Mouse (Mus musculus): ENCODE measurements around the gene Dync2h1. TPM values are rescaled to one million over a fixed set of nuclear protein-coding genes. Genes with fewer than 3 reads are reported as not detected.
A peak's percentile ranks its signal among the peaks of the same experiment; 100 is the strongest.

Gene Dync2h1
- total and polyA plus RNA-seq, 2 experiments from 2014 or later = 13.0 to 14.5 TPM

- Histone ChIP-seq H3K4me3 (ENCODE audit: low read length) (no peak overlapping the region), H3K4me1 (ENCODE audit: insufficient read depth, low read length) (no peaks in the 10 kb centered on the region), H3K36me3 (ENCODE audit: insufficient read depth, low read length) (peaks cover 10% of the 10 kb centered on the region; the same call in 1 of the 2 replicates), H3K9me3 (ENCODE audit: low read length) (no peaks in the 10 kb centered on the region), H3K4me2 (ENCODE audit: low read depth, low read length) (no peak overlapping the region), H3K27ac (no peak overlapping the region), H3K27me3 (ENCODE audit: insufficient read depth, low read length) (no peaks in the 10 kb centered on the region), H3K9ac (replicated peaks; ENCODE audit: low read length) (no peak overlapping the region)
- no peak for ATAC-seq
- 94% methylated on average over 5 of the region's 5 CpGs for WGBS
- no peak for TF ChIP-seq CTCF (IDR thresholded peaks at IDR 0.05; ENCODE audit: low read depth)
- no peak for DNase-seq (ENCODE audit: low spot score)
Measured at GRCm38 (mm10) chr9:7042635-7043273, 141.5 kb downstream of the Dync2h1 start.

DNA sequence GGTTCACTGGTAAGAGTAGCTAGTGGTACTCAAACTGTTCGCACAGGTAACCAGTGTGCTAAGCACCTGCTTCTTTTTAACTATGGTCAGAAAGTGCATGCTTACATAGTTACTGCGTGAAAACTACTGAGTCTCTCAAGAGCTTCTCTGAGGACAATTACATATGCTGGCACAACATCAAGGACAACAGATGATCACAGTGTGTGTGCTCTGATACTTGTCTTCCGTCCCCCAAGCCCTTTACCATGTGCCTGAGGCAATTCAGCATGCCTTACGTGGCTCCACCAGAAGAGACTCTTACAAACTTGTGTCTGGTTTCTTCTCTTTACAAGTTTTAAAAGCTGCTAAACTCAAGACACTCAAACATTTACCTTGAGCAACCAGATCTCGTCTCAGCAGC lies 143.0 kb downstream of the Dync2h1 start:
- TF ChIP-seq CTCF (IDR thresholded peaks at IDR 0.05; ENCODE audit: low read depth) = no peak
- DNase-seq (ENCODE audit: low spot score) = peak; percentile 39

GRCm38 (mm10) chr9:7032553-7032952 lies 151.7 kb downstream of the Dync2h1 start:
- no peak for TF ChIP-seq CTCF (IDR thresholded peaks at IDR 0.05; ENCODE audit: low read depth)
- 97% methylated on average over 2 of the region's 2 CpGs for WGBS
- Histone ChIP-seq H3K4me3 (ENCODE audit: low read length) (no peak overlapping the region), H3K9me3 (ENCODE audit: low read length) (no peaks in the 10 kb centered on the region), H3K27ac (no peak overlapping the region), H3K27me3 (ENCODE audit: insufficient read depth, low read length) (no peaks in the 10 kb centered on the region), H3K36me3 (ENCODE audit: insufficient read depth, low read length) (peaks cover 4% of the 10 kb centered on the region; the same call in 1 of the 2 replicates), H3K4me2 (ENCODE audit: low read depth, low read length) (no peak overlapping the region), H3K4me1 (ENCODE audit: insufficient read depth, low read length) (no peaks in the 10 kb centered on the region), H3K9ac (replicated peaks; ENCODE audit: low read length) (no peak overlapping the region)
- no peak for ATAC-seq
- no peak for DNase-seq (ENCODE audit: low spot score)

More for the DNA sequence above, 143.0 kb downstream of the Dync2h1 start:
- no peak overlapping the region for H3K27ac ChIP-seq
- WGBS = 75% methylated on average over 5 of the region's 5 CpGs
- no peaks in the 10 kb centered on the region for H3K27me3 ChIP-seq (ENCODE audit: insufficient read depth, low read length)
- peaks cover 10% of the 10 kb centered on the region; the same call in 1 of the 2 replicates for H3K36me3 ChIP-seq (ENCODE audit: insufficient read depth, low read length)
- H3K9me3 ChIP-seq (ENCODE audit: low read length) = no peaks in the 10 kb centered on the region
- no peak overlapping the region for H3K9ac ChIP-seq (replicated peaks; ENCODE audit: low read length)
- no peak overlapping the region for H3K4me2 ChIP-seq (ENCODE audit: low read depth, low read length)
- no peak for ATAC-seq
- H3K4me3 ChIP-seq (ENCODE audit: low read length) = no peak overlapping the region
- H3K4me1 ChIP-seq (ENCODE audit: insufficient read depth, low read length) = no peaks in the 10 kb centered on the region

DNA sequence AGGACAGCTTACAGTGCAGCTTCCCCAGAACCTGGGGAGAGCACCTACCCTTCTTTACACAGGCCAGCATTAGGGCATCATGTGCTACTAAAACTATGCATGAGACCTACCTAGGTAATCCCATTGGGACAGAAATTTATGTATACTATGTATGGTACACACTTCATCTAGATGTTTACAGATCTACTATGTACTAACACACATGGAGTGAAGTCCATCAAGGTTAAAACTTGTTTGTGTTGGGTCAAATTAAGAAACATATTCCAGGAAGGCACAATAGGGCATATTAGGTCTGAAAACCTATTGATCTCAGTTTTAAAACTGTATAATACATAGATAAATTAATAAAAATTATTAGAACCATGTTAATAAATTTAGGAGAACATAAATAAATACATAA lies 168.6 kb downstream of the Dync2h1 start:
- no peak for TF ChIP-seq CTCF (IDR thresholded peaks at IDR 0.05; ENCODE audit: low read depth)
- Histone ChIP-seq H3K27ac (no peak overlapping the region), H3K9me3 (ENCODE audit: low read length) (no peaks in the 10 kb centered on the region), H3K36me3 (ENCODE audit: insufficient read depth, low read length) (no peaks in the 10 kb centered on the region), H3K9ac (replicated peaks; ENCODE audit: low read length) (no peak overlapping the region), H3K4me3 (ENCODE audit: low read length) (no peak overlapping the region), H3K4me1 (ENCODE audit: insufficient read depth, low read length) (no peaks in the 10 kb centered on the region), H3K27me3 (ENCODE audit: insufficient read depth, low read length) (no peaks in the 10 kb centered on the region), H3K4me2 (ENCODE audit: low read depth, low read length) (no peak overlapping the region)
- ATAC-seq (no peak), DNase-seq (ENCODE audit: low spot score) (no peak)

DNA sequence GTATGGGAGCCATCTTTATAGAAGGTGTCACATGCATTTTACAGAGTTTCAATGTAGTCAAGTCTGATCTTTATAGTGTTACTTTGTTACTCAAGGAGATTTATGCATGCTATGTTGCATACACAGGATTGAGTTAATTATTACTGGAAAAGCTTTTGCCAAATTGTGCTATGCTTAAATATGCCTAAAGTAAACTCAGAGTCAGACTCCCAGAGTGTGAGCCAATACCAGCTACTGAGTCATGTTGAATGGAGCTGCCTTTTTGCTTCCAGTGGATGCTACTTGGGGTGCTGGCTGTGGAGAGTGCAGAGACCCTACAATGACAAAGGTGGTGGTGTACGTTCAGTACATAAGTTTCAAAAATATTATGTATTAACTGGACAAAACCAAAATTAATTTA lies 169.5 kb downstream of the Dync2h1 start:
- no peaks in the 10 kb centered on the region for H3K36me3 ChIP-seq (ENCODE audit: insufficient read depth, low read length)
- WGBS = 91% methylated on average over 1 of the region's 1 CpGs
- no peak overlapping the region for H3K9ac ChIP-seq (replicated peaks; ENCODE audit: low read length)
- no peaks in the 10 kb centered on the region for H3K4me1 ChIP-seq (ENCODE audit: insufficient read depth, low read length)
- no peaks in the 10 kb centered on the region for H3K27me3 ChIP-seq (ENCODE audit: insufficient read depth, low read length)
- no peak overlapping the region for H3K27ac ChIP-seq
- no peak for TF ChIP-seq CTCF (IDR thresholded peaks at IDR 0.05; ENCODE audit: low read depth)
- H3K9me3 ChIP-seq (ENCODE audit: low read length) = no peaks in the 10 kb centered on the region
- H3K4me2 ChIP-seq (ENCODE audit: low read depth, low read length) = no peak overlapping the region
- ATAC-seq (no peak), DNase-seq (ENCODE audit: low spot score) (no peak)
- no peak overlapping the region for H3K4me3 ChIP-seq (ENCODE audit: low read length)

- DNase-seq (ENCODE audit: low spot score) (no peak), ATAC-seq (no peak)
- 78% methylated on average over 3 of the region's 3 CpGs for WGBS
- Histone ChIP-seq H3K9ac (replicated peaks; ENCODE audit: low read length) (no peak overlapping the region), H3K9me3 (ENCODE audit: low read length) (no peaks in the 10 kb centered on the region), H3K36me3 (ENCODE audit: insufficient read depth, low read length) (0 out of 2 replicates have a peak, but pooled peaks cover 4% of the 10 kb centered on the region), H3K27me3 (ENCODE audit: insufficient read depth, low read length) (no peaks in the 10 kb centered on the region), H3K4me2 (ENCODE audit: low read depth, low read length) (no peak overlapping the region), H3K4me3 (ENCODE audit: low read length) (no peak overlapping the region), H3K4me1 (ENCODE audit: insufficient read depth, low read length) (no peaks in the 10 kb centered on the region), H3K27ac (no peak overlapping the region)
- no peak for TF ChIP-seq CTCF (IDR thresholded peaks at IDR 0.05; ENCODE audit: low read depth)
Measured at GRCm38 (mm10) chr9:7009785-7010184, 174.5 kb downstream of the Dync2h1 start.

- H3K4me2 ChIP-seq (ENCODE audit: low read depth, low read length) = no peak overlapping the region
- 51% methylated on average over 2 of the region's 2 CpGs for WGBS
Measured at GRCm38 (mm10) chr9:6994865-6995264, 189.4 kb downstream of the Dync2h1 start.

More at GRCm38 (mm10) chr9:6994865-6995264, 189.4 kb downstream of the Dync2h1 start:
- Histone ChIP-seq H3K27ac (no peak overlapping the region), H3K4me1 (ENCODE audit: insufficient read depth, low read length) (no peaks in the 10 kb centered on the region), H3K27me3 (ENCODE audit: insufficient read depth, low read length) (no peaks in the 10 kb centered on the region), H3K4me3 (ENCODE audit: low read length) (no peak overlapping the region), H3K36me3 (ENCODE audit: insufficient read depth, low read length) (peaks cover 16% of the 10 kb centered on the region), H3K9ac (replicated peaks; ENCODE audit: low read length) (no peak overlapping the region), H3K9me3 (ENCODE audit: low read length) (no peaks in the 10 kb centered on the region)
- no peak for DNase-seq (ENCODE audit: low spot score)
- no peak for TF ChIP-seq CTCF (IDR thresholded peaks at IDR 0.05; ENCODE audit: low read depth)
- ATAC-seq = no peak
